Mouse (Mus musculus): ENCODE results near the gene Ext2. TPM values are rescaled to one million over a fixed set of nuclear protein-coding genes. Genes with fewer than 3 reads are reported as not detected.

The Ext2 gene
- 40.2 and 50.1 TPM in 2 replicates for polyA plus RNA-seq (2012; rRNA removed)

DNA sequence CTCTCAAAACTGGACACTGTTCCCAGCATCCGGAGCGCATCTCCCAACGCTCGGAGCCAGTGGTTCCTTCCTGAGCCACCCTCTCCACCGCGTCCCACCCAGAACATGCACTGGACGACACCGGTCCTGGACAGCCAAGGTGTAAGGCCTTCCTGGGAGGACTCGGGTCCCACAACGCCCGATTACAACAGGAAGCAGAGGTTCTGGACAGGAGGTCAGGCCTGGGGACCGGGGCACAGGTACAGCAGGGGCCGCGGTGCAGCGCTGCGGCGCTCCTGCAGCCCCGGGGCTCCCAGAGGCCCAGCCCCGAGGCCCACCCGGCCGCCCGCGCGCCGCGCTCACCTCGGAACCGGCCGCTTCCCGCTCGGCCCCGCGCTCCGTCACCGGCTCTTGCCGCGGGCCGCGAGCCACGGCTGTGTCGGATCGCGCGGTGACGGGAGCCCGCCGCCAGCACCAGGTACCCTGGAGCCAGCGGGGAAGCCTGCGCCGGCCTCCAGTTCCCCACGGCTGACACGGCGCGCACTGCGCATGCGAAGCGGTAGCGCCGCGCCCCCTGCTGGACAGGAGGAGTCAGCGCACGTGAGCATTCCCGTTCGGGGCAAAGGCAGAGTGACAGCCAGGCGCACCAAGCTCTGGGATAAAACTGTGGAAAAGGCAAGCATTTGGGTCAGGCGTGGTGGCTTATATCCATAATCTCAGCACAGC is at the start of gene Ext2:
Gene Ext2, minus strand, starts transcription at position 524 of the 705 bp plus-strand sequence.

GRCm38 (mm10) chr2:93869107-93869600 is 46.8 kb upstream of the Ext2 start, which contains the start of gene Accsl:
Gene Accsl (minus strand): TSS chr2:93869157.

DNA sequence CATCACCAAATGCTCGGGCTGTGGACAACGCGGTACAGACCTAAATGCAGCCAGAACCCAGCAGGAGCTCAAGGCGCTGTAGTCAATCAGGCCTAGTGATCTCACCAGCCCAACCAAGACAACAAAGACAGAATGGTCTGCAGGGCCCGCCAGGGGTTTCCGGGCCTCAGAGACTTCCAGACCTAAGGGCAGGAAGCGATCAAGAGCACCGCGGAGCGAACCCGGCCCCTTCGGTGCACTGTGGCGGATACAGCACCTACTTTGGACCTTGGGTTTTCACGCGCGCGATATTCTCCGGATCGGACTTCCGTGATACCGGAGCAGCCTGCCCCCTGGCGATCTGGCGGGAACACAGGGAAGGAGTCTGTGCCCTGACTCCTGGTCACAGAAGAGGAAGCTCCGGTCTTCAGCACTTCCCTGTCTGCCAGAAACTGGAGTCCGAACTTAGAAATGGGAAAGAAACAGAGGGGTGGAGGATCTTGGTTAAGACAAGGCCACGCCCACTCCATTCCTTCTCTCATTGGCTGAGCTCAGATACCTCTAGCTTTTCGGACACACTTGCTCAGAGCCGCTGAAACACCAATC is 27.2 kb upstream of the Ext2 start, which contains the start of gene Accs:
Gene Accs, minus strand, starts transcription at position 439 of the 585 bp plus-strand sequence.

Other genes with a start within 250 kb of the Ext2 start
- gene Alx4, start 180.2 kb downstream of the Ext2 start, polyA plus RNA-seq (2012; rRNA removed), result 0.03 and 0.06 TPM in 2 replicates
- gene Accs, start 27.4 kb upstream of the Ext2 start, polyA plus RNA-seq (2012; rRNA removed), result 10.6 and 11.5 TPM in 2 replicates
- not detected in 2 replicates for gene Accsl, start 46.6 kb upstream of the Ext2 start, polyA plus RNA-seq (2012; rRNA removed)
- gene Gm13889, start 134.6 kb upstream of the Ext2 start, polyA plus RNA-seq (2012; rRNA removed), result 90.2 and 93.3 TPM in 2 replicates
- not detected in 2 replicates for gene Gm27027, start 173.8 kb upstream of the Ext2 start, polyA plus RNA-seq (2012; rRNA removed)
- gene Alkbh3, start 188.2 kb upstream of the Ext2 start, polyA plus RNA-seq (2012; rRNA removed), result 26.1 and 28.5 TPM in 2 replicates